Mouse (Mus musculus) liver, embryonic 14.5 days (tissue): ENCODE measurements around the gene Notch2.

Experiments
- CTCF ChIP-seq: IDR thresholded peaks from 2 replicates; pipeline ENCODE4 v1.5.1; 2016; ENCODE audit warnings: antibody characterized with exemption, low read depth, control low read depth
- EP300 ChIP-seq: IDR thresholded peaks from 2 replicates; pipeline ENCODE4 v1.6.1; 2016; ENCODE audit warnings: antibody characterized with exemption, low read depth

DNA sequence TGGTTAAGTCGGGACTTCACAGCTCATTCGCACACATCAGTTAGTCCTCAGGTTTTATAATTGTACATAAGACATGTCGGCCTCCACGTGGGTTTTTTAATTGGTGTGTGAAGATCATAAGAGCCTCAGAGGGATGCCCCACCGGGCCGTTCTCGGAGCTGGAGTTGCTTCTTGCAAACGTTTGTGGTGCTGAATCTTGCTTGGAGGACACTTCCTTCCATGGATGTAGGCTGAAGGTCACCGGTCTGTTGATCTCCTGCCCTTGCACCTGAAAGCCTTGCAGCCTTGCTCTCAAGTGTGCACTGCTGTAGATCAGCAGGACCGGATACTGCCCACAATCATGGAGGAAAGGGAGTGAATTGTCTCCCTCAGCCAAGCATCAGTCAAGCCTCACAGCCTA, 137.7 kb downstream of the Notch2 start:
- TF ChIP-seq EP300 (no peak), CTCF (no peak)
